Mouse (Mus musculus): Measurements from ENCODE around the gene Ttc28. TPM values are rescaled to one million over a fixed set of nuclear protein-coding genes. Genes with fewer than 3 reads are reported as not detected.
A peak's percentile ranks its signal among the peaks of the same experiment; 100 is the strongest.

Ttc28 gene
- total RNA-seq, 2 experiments from 2014 or later, result 13.5 to 15.3 TPM

- intact Hi-C loops (cut with DNase I), result no loop called here
- DNase-seq, result no peak
These were observed 408.9 kb downstream of the Ttc28 start for GRCm38 (mm10) chr5:111288486-111288885.

GRCm38 (mm10) chr5:111290071-111290470 is 410.5 kb downstream of the Ttc28 start:
- no peak for DNase-seq
- intact Hi-C loops (cut with DNase I), result no loop called here

GRCm38 (mm10) chr5:111291639-111292038 is 412.0 kb downstream of the Ttc28 start:
- intact Hi-C loops (cut with DNase I), result no loop called here
- DNase-seq, result no peak

- no peak for DNase-seq
These were observed 418.2 kb downstream of the Ttc28 start for GRCm38 (mm10) chr5:111297801-111298200.

GRCm38 (mm10) chr5:111298706-111299105 is 419.1 kb downstream of the Ttc28 start:
- intact Hi-C loops (cut with DNase I), result no loop called here
- DNase-seq, result no peak

More at GRCm38 (mm10) chr5:111297801-111298200, 418.2 kb downstream of the Ttc28 start:
- intact Hi-C loops (cut with DNase I), result no loop called here

- DNase-seq, result no peak
- intact Hi-C loops (cut with DNase I), result no loop called here
These were observed 421.2 kb downstream of the Ttc28 start for GRCm38 (mm10) chr5:111300776-111301175.

- no peak for DNase-seq
- intact Hi-C loops (cut with DNase I), result no loop called here
These were observed 422.1 kb downstream of the Ttc28 start for GRCm38 (mm10) chr5:111301736-111302135.

GRCm38 (mm10) chr5:111304730-111305129 is 425.1 kb downstream of the Ttc28 start:
- no peak for DNase-seq
- intact Hi-C loops (cut with DNase I), result no loop called here

GRCm38 (mm10) chr5:111310185-111310584 is 430.6 kb downstream of the Ttc28 start:
- intact Hi-C loops (cut with DNase I), result no loop called here
- no peak for DNase-seq

GRCm38 (mm10) chr5:111313833-111314232 is 434.2 kb downstream of the Ttc28 start:
- DNase-seq, result no peak
- intact Hi-C loops (cut with DNase I), result no loop called here

GRCm38 (mm10) chr5:111315061-111315460 is 435.5 kb downstream of the Ttc28 start:
- intact Hi-C loops (cut with DNase I), result no loop called here
- DNase-seq, result no peak

- intact Hi-C loops (cut with DNase I), result no loop called here
- no peak for DNase-seq
These were observed 437.9 kb downstream of the Ttc28 start for GRCm38 (mm10) chr5:111317526-111317925.

GRCm38 (mm10) chr5:111318946-111319345 is 439.3 kb downstream of the Ttc28 start:
- DNase-seq, result no peak
- intact Hi-C loops (cut with DNase I), result no loop called here

GRCm38 (mm10) chr5:111325813-111326212 is 446.2 kb downstream of the Ttc28 start:
- no peak for DNase-seq
- intact Hi-C loops (cut with DNase I), result loop anchor here (5.0 kb wide), 1 partner anchor 544 kb away; the partner anchor contains the start of gene Pus1

GRCm38 (mm10) chr5:111327420-111327819 is 447.8 kb downstream of the Ttc28 start:
- intact Hi-C loops (cut with DNase I), result loop anchor here (5.0 kb wide), 1 partner anchor 545 kb away; the partner anchor contains the start of gene Pus1
- DNase-seq, result no peak

GRCm38 (mm10) chr5:111329782-111330416 is 450.3 kb downstream of the Ttc28 start:
- intact Hi-C loops (cut with DNase I), result loop anchor here (5.0 kb wide), 1 partner anchor 548 kb away; the partner anchor contains the start of gene Pus1
- no peak for DNase-seq

GRCm38 (mm10) chr5:111330417-111331098 is 451.0 kb downstream of the Ttc28 start, which contains the start of gene Pitpnb:
Gene Pitpnb (plus strand): TSS chr5:111330763.
- DNase-seq, result peak; percentile 99
- intact Hi-C loops (cut with DNase I), result no loop called here

- intact Hi-C loops (cut with DNase I), result no loop called here
These were observed 451.5 kb downstream of the Ttc28 start for GRCm38 (mm10) chr5:111331099-111331435.

GRCm38 (mm10) chr5:111335939-111336691 is 456.5 kb downstream of the Ttc28 start:
- no peak for DNase-seq
- intact Hi-C loops (cut with DNase I), result no loop called here

More at GRCm38 (mm10) chr5:111331099-111331435, 451.5 kb downstream of the Ttc28 start:
- no peak for DNase-seq

Data from heart, postnatal 36 days (tissue).